Mouse (Mus musculus) lung, embryonic 14.5 days (tissue): ENCODE results near the gene Nkd1. TPM values are rescaled to one million over a fixed set of nuclear protein-coding genes. Genes with fewer than 3 reads are reported as not detected.
A peak's percentile ranks its signal among the peaks of the same experiment; 100 is the strongest.

Source experiments
- ATAC-seq: fragments of 200-750 bp; cut with Nextera tagmentation; 2 replicates; pipeline ENCODE4 v1.8.0; 2017; ENCODE audit warnings: mild to moderate bottlenecking, moderate TSS enrichment, moderate library complexity; ENCODE audit not compliant: insufficient read depth
- DNase-seq: peaks from one replicate; pipeline ENCODE4 v3.0.0-alpha.2; 2015
- H3K27ac ChIP-seq: fragments of 300-500 bp; sonication (generic); 2 replicates; pipeline ENCODE4 v1.5.1; 2014; ENCODE audit warnings: low read depth, mild to moderate bottlenecking, moderate library complexity
- H3K27me3 ChIP-seq: fragments of 300-500 bp; sonication (generic); 2 replicates; pipeline ENCODE4 v1.6.1; 2014; ENCODE audit warnings: low read length, control low read depth; ENCODE audit not compliant: insufficient read depth
- H3K36me3 ChIP-seq: fragments of 300-500 bp; sonication (generic); 2 replicates; pipeline ENCODE4 v1.6.1; 2014; ENCODE audit warnings: control low read depth; ENCODE audit not compliant: insufficient read depth
- H3K4me1 ChIP-seq: fragments of 300-500 bp; sonication (generic); 2 replicates; pipeline ENCODE4 v1.6.1; 2014; ENCODE audit warnings: antibody characterized with exemption, control low read depth; ENCODE audit not compliant: insufficient read depth
- H3K4me2 ChIP-seq: fragments of 300-500 bp; sonication (generic); 2 replicates; pipeline ENCODE4 v1.6.1; 2014; ENCODE audit warnings: mild to moderate bottlenecking
- H3K4me3 ChIP-seq: fragments of 300-500 bp; sonication (generic); 2 replicates; pipeline ENCODE4 v1.5.1; 2014; ENCODE audit warnings: low read depth, low read length
- H3K9ac ChIP-seq: fragments of 300-500 bp; sonication (generic); 2 replicates; pipeline ENCODE4 v1.6.1; 2014
- H3K9me3 ChIP-seq: fragments of 300-500 bp; sonication (generic); 2 replicates; pipeline ENCODE4 v1.6.1; 2016; ENCODE audit warnings: low read depth, low read length, control low read depth
- CTCF ChIP-seq: IDR thresholded peaks from 2 replicates; pipeline ENCODE4 v1.5.1; 2016; ENCODE audit warnings: antibody characterized with exemption, low read depth
- WGBS: fragments of 180-500 bp; shearing (Covaris S2); extraction: QIAGEN DNeasy Blood & Tissue Kit; methylation state at CpG from one replicate; pipeline ENCODE4 v1.1.7; 2014; 5-methylcytosine and 5-hydroxymethylcytosine counted together
- polyA plus RNA-seq: library from polyadenylated mRNA; unstranded; fragments of >200 nt; fragmentation: Nextera tagmentation; extraction: Ambion mirVana; gene quantifications from 2 replicates; pipeline ENCODE4 v1.2.1, GENCODE M21; 2014

The Nkd1 gene
- polyA plus RNA-seq, 1 experiment from 2014 or later, result 63.4 TPM

DNA sequence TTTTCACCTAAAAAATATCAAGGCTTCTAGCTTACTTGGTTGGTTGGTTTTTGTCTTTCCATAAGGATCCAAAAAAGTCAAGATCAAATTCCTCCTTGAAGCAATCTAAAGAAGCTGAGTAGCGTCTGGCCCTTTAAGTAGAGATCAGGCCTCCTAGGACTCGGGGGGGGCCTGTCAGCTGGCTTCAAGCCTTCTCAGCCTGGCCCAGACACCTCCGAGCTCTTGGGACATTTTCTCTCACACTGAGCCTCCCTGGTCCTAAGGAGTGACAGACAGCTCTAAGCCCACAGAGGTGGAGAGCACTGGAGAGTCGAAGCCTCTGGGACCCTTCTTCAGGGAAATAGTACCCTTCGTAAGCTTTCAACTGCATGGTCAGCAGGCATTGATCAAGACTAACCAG, 77.4 kb downstream of the Nkd1 start:
- no peak for TF ChIP-seq CTCF
- H3K27ac ChIP-seq, result no peak overlapping the region
- no peaks in the 10 kb centered on the region for H3K4me1 ChIP-seq
- no peaks in the 10 kb centered on the region for H3K9me3 ChIP-seq
- no peaks in the 10 kb centered on the region for H3K27me3 ChIP-seq
- no peak overlapping the region for H3K4me3 ChIP-seq
- no peak overlapping the region for H3K9ac ChIP-seq
- DNase-seq, result peak; percentile 31
- no peak overlapping the region for H3K4me2 ChIP-seq
- WGBS, result 48% methylated on average over 5 of the region's 5 CpGs
- ATAC-seq, result peak; percentile 48
- peaks cover 4% of the 10 kb centered on the region for H3K36me3 ChIP-seq

DNA sequence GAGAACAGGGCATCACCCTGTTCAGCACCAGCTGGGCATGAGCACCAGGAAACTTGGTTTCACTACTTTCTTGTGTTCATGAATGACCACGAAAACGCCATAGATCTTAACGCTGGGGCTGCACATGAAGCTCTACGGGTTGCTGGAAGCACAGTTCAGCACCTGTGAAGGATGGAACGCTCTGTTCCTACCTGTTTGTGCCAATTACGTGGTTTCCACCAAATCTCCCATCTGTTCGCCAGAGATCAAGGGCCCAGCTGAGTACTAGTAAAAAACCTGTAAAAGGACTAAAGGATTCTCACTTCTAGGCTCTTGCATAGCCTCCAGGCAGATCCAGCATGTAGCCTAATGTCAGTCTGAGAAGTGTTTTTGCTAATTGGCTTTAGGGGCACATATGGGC, 78.3 kb downstream of the Nkd1 start:
- Histone ChIP-seq H3K27ac (no peak overlapping the region), H3K4me1 (no peaks in the 10 kb centered on the region), H3K9me3 (no peaks in the 10 kb centered on the region), H3K27me3 (no peaks in the 10 kb centered on the region), H3K9ac (no peak overlapping the region), H3K4me2 (no peak overlapping the region), H3K36me3 (no peaks in the 10 kb centered on the region), H3K4me3 (no peak overlapping the region)
- DNase-seq (no peak), ATAC-seq (no peak)
- TF ChIP-seq CTCF, result no peak
- 84% methylated on average over 7 of the region's 7 CpGs for WGBS

DNA sequence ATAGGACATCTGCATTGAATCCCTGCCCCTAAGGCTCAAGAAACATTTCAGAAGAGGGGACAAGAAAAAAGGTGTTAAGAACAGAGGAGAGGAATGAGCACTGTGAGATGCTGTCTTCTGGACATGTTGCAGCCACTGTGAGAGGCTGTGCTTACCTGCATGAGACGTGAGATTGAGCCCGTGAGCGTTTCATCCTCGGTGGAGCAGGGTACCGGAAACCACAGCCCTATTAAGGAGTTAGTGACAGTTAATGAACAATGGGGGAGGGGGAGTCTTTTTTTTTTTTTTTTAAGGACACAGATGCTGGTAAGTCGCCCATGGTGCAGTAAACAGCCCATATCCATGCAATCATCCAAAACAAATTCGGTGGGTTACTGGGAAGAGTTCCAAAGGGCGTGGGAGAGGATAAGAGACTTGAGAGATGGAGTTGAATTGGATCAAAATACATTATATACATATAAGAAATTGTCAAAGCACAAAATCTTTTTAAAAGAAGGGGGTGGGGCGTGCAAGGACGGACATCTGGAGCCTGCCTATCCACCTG, 82.4 kb downstream of the Nkd1 start:
- no peaks in the 10 kb centered on the region for H3K27me3 ChIP-seq
- 10% methylated on average over 10 of the region's 10 CpGs for WGBS
- H3K36me3 ChIP-seq, result no peaks in the 10 kb centered on the region
- H3K4me3 ChIP-seq, result peak overlapping the region; percentile 18; the same call in 1 of the 2 replicates
- H3K27ac ChIP-seq, result peak overlapping the region; percentile 64
- H3K4me1 ChIP-seq, result peaks cover 12% of the 10 kb centered on the region
- H3K4me2 ChIP-seq, result peak overlapping the region; percentile 59
- DNase-seq (peak; percentile 68), ATAC-seq (peak; percentile 18; the same call in 1 of the 2 replicates)
- no peaks in the 10 kb centered on the region for H3K9me3 ChIP-seq
- no peak for TF ChIP-seq CTCF
- no peak overlapping the region; the same call in 1 of the 2 replicates for H3K9ac ChIP-seq

DNA sequence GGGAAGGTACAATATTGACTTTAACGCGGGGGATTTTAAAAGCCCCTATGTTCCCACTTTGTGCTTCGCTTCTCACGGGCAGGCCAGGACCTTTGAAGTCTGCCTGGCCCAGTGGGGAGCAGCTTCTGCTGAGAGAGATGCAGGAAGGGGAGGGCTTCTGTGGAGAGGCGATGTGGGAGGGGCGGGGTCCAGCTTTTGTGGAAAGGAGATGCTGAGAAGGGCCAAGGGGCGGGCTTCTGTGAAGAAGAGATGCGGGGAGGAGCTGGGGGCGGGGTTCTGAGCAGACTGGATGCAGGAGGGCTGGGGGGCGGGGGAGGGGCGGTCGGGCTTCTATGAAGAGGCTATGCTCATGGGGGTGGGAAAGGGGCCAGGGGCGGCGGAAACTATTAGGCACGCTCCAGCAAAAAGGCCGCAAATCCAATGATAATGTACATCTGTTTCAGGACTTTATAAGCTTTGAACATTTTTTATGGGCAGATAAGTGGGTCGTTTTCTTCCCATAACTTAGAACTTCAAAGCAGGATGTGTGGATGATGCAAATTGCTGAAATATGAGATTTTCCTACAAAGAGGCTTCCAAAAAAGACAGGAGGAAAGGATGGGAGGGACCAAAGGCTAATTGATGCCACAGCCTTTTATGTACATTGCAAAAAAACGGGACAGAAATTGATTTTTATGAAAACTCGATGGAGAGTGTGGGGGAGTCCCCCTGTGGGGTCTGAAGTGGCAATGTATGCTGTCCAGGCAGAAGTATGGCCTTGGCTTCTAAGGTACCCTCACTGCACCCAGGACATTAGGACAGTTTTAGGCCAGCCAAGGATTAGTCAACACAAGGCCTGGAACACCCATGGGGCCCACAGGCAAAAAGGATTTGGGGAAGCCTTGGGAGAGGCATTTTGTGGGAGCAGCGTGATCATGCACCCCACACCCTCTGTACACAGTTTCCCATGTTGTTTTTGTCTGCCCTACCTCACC, 83.2 kb downstream of the Nkd1 start:
- H3K9ac ChIP-seq, result no peak overlapping the region
- 5% methylated on average over 20 of the region's 20 CpGs for WGBS
- H3K4me2 ChIP-seq, result peak overlapping the region; percentile 59
- peak overlapping the region; percentile 90 for H3K27ac ChIP-seq
- peak overlapping the region; percentile 18; the same call in 1 of the 2 replicates for H3K4me3 ChIP-seq
- ATAC-seq, result peak; percentile 95
- H3K4me1 ChIP-seq, result peaks cover 12% of the 10 kb centered on the region
- TF ChIP-seq CTCF, result no peak
- DNase-seq, result peak; percentile 92
- H3K9me3 ChIP-seq, result no peaks in the 10 kb centered on the region
- H3K36me3 ChIP-seq, result no peaks in the 10 kb centered on the region
- H3K27me3 ChIP-seq, result no peaks in the 10 kb centered on the region

DNA sequence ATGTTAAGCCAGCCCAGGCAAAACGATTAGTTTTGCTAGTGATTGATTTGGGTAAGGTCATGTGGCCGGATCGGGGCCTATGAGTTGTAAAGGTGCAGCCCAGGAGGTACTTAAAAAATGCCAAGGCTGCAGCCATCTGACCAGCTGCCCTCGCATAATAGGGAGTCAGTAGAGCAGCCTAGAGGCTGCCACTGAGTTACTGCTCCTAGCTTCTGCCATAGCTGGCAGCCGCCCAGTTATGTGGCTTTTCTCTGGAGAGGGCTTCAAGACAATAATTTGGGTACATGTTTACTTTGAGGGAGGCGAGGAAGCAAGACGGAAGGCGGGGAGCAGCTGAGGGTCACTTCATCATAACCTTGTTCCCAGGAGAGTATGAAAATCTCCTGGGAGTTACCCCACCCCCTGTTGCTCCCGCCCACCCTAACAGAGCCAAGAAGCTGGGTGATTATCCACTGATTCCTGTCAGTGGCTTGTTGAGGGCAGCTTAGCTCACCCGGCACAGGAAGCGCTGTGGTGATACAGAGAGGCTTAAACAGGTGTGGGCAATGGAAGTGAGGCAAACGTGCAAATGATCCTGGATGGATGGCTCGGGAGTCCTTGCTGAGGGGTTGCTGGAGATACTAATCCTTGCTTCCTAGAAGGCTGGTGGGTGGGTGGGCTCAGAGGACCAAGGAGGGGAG, 84.3 kb downstream of the Nkd1 start:
- Histone ChIP-seq H3K4me1 (peaks cover 12% of the 10 kb centered on the region), H3K4me2 (no peak overlapping the region), H3K27ac (peak overlapping the region; percentile 90), H3K9me3 (no peaks in the 10 kb centered on the region), H3K36me3 (no peaks in the 10 kb centered on the region), H3K4me3 (no peak overlapping the region), H3K9ac (no peak overlapping the region), H3K27me3 (no peaks in the 10 kb centered on the region)
- ATAC-seq (no peak), DNase-seq (peak; percentile 63)
- 26% methylated on average over 13 of the region's 13 CpGs for WGBS
- TF ChIP-seq CTCF, result no peak

DNA sequence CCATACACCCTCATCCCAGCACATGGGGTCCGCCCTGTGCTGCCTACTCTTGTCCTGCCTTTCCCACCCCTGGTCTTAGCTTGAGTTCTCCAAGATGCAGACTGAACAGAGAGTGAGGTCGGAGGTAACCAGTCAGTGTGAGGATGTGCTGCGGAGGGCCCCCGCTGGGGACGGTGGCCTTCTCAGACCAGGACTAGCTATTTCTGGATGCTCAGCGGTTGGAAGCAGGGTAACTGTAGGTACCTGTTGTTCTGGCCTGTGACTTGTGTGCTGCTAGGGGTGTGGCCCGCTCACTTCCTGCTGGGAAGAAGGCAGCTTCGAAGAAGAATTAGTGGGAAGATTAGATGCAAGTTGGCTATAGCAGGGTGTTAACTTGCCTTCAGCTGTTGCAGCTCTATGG, 87.9 kb downstream of the Nkd1 start:
- Histone ChIP-seq H3K9ac (no peak overlapping the region), H3K4me3 (no peak overlapping the region), H3K27me3 (no peaks in the 10 kb centered on the region), H3K4me2 (no peak overlapping the region), H3K27ac (no peak overlapping the region), H3K9me3 (no peaks in the 10 kb centered on the region), H3K36me3 (no peaks in the 10 kb centered on the region), H3K4me1 (peaks cover 12% of the 10 kb centered on the region)
- DNase-seq (no peak), ATAC-seq (no peak)
- no peak for TF ChIP-seq CTCF
- WGBS, result 74% methylated on average over 8 of the region's 8 CpGs

DNA sequence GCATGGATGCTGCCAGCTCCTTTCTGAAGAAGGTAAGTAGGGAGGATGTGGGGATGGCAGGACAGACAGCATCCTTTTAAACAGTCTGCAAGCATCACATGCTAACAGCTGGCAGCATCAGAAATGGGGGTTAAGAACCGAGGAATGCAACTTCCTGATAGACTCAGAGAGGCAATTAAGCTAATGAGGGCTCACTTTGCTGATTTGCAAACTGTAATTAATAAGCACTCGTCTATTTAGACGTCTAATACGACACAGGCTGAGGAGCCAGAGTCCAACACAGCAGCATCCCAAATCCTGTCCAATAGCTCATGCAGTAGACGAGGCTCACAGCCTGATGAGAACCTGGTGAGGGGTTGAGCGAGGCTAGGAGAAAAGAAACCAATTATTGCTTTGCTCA, 89.1 kb downstream of the Nkd1 start:
- no peak overlapping the region for H3K4me2 ChIP-seq
- WGBS, result 66% methylated on average over 6 of the region's 6 CpGs
- no peaks in the 10 kb centered on the region for H3K27me3 ChIP-seq
- no peak for TF ChIP-seq CTCF
- H3K9me3 ChIP-seq, result no peaks in the 10 kb centered on the region
- peaks cover 5% of the 10 kb centered on the region for H3K4me1 ChIP-seq
- no peaks in the 10 kb centered on the region for H3K36me3 ChIP-seq
- ATAC-seq (no peak), DNase-seq (no peak)
- H3K27ac ChIP-seq, result no peak overlapping the region
- H3K9ac ChIP-seq, result no peak overlapping the region
- no peak overlapping the region for H3K4me3 ChIP-seq
